Mouse (Mus musculus): ENCODE results near the gene Lasp1.
"Not testable (repeated sequence)": the region's sequence is repeated elsewhere in the genome, so short reads cannot be mapped to it uniquely, and the experiment has no call there.

Lasp1 gene

DNA sequence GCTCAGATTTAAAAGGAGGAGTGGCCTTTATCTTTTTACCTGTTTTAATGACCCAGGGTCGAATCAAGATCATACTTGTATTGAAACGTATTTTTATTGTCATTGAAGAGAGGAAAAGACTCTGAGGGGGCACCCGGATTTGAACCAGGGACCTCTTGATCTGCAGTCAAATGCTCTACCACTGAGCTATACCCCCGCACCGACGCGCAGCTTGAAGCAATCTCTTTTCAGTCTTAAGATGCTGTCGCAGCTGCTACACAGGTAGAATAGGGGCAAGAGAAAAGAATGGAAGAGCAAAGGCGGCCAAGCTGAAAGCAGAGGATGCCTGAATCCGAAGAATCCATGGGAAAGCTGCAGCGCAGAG is at the start of gene Lasp1:
TSS of gene Lasp1 (plus strand) at position 219 of the 364 bp plus-strand sequence.
- peak; percentile 89 for DNase-seq

DNA sequence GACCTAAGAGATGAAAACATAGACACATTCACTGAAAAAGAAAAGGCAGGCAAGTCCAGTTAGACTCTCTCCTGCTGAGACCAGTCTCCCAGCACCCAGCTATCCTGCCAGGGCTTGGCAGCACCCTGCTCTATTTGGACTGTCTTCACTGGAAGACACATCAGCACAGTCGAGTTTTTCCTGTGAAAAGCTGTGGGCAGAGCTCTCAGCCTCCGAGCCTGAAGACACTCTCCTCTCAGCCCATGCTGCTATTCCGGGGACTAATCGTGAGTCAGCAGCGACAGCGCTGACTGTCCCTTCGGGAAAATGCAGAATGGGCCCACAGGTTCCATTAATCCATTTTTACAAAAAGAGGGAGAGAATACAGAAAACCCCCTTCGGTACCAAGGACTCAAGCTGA is 45.5 kb upstream of the Lasp1 start:
- no peak for DNase-seq

- no peak for DNase-seq
Measured at GRCm38 (mm10) chr11:97758125-97758524, 40.7 kb upstream of the Lasp1 start.

DNA sequence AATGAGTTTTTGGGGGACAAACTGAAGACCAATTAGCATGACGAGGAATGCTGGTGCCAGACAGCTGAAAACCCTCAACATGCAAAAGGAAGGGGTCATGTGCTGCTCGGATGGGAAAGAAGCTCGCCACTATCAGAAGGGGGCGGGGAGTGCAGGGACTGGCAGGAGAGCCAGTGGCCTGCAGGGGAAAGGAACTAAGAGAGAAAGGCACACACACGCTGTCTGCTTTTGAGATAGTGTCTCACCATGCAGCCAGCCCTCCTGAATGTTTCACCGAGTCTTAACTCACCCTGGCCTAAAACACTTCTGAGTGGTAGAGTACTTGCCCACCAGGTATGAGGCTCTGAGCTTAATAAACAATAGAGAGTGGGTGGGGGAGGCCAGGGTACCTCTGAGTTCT is 39.9 kb upstream of the Lasp1 start:
- DNase-seq: no peak

GRCm38 (mm10) chr11:97761638-97762037 is 37.2 kb upstream of the Lasp1 start:
- no peak for DNase-seq

- DNase-seq: peak; percentile 95
Measured at GRCm38 (mm10) chr11:97766154-97766881, 32.5 kb upstream of the Lasp1 start, which contains the start of gene Cwc25. Gene Cwc25, minus strand, starts transcription at chr11:97766556.

GRCm38 (mm10) chr11:97769704-97770103 is 29.1 kb upstream of the Lasp1 start:
- no peak for DNase-seq

- DNase-seq: no peak
Measured at GRCm38 (mm10) chr11:97771410-97771809, 27.4 kb upstream of the Lasp1 start.

GRCm38 (mm10) chr11:97775186-97775585 is 23.6 kb upstream of the Lasp1 start:
- no peak for DNase-seq

DNA sequence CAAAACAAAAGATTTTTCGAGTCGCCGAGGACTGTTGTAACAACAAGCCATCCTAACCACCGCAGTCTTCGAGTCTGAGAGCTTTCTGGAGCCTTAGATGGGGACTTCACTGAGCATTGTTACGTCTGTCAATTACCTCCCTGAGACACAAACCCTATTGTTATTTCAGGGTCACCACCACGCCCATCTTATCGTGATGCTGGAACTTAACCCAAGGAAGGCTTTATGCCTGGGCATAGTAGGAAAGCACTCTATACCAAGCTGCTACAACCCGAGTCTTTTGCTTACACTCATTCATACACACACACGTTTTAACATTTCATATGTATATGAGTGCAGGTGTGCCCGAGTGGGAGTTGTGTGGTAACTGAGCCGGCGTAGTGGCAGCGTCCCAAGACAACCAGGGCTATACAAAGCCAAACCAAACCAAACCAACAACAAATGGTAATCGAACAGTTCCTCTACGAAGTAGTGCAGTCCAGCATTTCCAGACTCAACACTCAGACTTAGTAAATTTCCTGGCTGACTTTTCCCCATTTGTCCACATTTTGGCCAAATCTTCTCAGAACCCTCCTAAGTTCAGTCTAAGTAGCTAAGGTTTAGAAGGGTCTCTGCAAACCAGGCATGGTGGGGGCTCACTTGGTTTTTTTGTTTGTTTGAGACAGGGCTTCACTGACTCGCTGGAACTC is 22.8 kb upstream of the Lasp1 start, which contains the start of gene 1700001P01Rik:
TSS of gene 1700001P01Rik (minus strand) at position 111 of the 689 bp plus-strand sequence.
- DNase-seq: no peak

DNA sequence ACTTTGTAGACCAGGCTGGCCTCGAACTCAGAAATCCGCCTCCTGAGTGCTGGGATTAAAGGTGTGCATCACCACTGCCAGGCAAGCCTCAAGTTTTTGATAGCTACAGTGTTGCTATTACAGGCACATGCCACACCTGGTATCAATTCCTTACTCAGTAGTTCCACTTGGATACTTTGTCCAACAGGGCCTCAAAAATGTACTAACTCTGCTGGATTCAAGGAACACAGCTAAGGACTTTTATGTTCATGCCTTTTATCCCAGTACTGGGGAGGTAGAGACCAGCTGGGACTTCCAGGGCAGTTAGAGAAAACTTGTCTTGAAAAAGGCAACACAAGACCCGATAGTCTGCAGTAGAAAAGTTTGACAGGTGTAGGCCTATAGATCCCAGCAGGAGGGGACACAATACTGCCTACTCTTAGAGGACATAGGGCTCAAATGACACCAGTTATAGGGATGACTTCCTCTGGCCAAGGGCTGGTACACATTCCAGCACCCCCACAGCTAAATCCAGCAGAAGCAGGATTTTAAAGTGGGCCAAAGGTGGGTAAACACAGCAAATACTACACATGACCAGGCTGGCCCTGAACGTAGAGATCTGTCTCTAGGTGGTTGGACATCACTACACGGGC is 22.2 kb upstream of the Lasp1 start:
- no peak for DNase-seq

DNA sequence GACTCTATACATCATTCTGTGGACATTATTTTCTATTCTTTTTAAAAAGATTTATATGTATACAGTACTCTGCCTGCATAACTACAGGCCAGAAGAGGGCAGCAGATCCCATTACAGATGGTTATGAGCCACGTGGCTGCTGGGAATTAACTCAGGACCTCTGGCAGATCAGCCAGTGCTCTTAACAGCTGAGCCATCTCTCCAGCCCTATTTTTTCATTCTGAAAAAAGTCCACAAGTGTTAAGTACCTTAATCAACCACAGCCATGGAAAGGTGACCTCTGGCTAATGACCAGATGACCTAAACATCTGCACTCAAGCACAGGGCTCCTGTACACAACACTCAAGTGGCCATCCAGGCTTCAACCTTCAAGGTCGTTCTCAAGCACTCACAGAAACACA is 21.7 kb upstream of the Lasp1 start:
- DNase-seq: peak; percentile 17

GRCm38 (mm10) chr11:97778918-97779317 is 19.9 kb upstream of the Lasp1 start:
- DNase-seq: no peak

DNA sequence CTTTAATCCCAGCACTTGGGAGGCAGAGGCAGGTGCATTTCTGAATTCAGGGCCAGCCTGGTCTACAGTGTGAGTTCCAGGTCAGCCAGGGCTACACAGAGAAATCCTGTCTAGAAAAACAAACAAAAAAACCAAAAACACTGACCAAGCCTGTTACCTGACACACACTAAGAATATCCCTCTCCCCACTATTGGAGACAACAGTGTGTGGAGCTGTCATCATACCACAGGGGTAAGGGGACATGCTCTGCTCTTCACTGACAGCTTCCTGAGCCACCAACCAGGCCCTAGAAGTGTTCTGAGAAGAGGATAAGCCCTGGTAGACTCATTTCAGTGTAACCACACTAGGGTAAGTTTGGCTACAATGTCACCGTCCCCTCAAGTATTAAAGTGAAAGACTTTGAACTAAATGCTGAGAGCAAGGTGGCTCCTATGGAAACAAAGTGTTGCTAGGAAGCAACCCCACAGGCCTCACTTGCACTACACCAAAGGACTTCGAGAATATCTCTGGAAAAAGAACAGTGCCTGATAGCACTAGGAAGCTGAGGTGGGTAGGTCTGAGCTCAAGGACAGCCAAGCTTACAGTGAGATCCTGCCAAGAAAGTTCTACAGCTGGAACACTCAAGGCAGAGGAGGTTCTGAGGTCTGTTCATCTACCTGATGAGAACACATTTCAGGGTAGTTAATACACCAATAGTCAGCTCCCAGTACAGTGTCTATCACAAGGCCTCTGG is 18.7 kb upstream of the Lasp1 start:
- no peak for DNase-seq

DNA sequence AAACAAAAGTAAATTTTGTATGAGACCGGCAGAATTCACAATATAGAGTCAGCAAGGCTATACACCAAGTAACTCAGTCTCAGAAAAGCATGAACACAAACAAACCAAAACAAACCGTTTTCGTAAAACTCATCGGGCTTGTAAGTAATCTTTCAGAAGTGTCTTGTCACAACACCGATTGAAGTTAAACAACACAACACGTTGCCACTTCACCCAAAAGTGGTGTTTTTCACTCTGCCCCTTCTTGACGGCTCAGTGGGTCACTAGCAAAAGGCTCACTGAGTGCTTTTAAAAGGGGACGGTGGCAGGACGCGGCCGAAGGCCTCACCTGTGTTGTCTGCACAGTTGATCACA is 17.3 kb upstream of the Lasp1 start:
- DNase-seq: no peak

GRCm38 (mm10) chr11:97781832-97782563 is 16.8 kb upstream of the Lasp1 start, which contains the start of gene Rpl23:
Gene Rpl23, minus strand, starts transcription at chr11:97782437.
- peak; percentile 100 for DNase-seq

DNA sequence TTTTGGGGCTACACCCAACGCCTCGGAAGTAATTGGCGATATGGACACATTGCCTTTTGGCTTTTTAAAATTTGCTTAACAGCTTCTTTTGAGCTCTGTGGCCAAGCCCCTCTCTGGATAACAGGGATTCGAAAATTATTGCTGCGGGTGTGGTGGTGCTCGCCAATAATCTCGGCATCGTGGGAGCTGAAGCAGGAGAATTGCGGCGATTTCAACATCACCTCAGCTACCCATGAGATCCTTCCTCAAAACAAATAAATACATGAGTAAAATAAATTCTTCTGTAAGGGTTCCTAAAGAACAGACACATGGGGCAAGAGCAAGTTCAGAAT is 16.3 kb upstream of the Lasp1 start:
- no peak for DNase-seq

DNA sequence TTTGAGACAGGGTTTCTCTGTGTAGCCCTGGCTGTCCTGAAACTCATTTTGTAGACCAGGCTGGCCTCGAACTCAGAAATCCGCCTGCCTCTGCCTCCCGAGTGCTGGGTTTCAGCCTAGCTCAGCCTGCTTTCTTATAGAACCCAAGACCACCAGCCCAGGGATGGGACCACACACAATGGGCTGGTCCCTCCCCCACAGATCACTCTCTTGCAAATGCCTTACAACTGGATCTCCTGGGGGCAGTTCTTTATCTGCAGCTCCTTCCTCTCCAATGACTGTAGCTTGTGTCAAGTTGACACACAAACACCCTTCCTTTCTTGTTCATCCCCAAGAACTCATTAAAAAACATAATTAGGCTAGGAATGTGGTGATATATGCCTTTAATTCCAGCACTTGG is 10.8 kb upstream of the Lasp1 start:
- DNase-seq: no peak

DNA sequence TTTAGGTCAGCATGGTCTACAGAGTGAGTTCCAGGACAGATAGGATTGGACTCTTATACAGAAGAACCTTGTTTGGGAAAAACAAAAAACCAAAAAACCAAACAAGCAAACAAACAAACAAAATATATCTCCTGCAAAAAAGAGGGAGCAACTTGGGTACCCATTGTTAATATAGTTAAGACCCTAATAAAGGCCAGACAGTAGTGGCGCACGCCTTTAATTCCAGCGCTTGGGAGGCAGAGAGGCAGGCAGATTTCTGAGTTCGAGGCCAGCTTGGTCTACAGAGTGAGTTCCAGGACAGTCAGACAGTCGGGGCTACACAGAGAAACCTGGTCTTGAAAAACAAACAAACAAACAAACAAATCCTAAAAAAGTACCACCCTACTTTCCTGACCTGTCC is 9.1 kb upstream of the Lasp1 start:
- DNase-seq: no peak

- not testable (repeated sequence) for DNase-seq
Measured at GRCm38 (mm10) chr11:97790778-97791438, 7.9 kb upstream of the Lasp1 start.

DNA sequence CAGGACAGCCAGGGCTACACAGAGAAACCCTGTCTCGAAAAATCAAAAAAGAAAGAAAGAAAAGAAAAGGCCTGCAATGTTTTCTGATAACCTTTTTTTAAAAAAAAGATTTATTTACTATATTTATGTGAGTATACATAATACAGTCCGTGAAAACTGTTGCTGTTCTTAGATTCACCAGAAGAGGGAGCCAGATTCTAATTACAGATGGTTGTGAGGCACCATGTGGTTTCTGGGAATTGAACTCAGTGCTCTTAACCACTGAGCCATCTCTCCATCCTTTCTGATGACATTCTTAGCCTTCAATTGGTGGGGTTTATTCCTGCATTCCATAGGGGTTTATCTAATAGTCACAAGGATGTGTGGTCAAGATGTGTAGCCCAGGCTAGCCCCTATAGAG is 5.6 kb upstream of the Lasp1 start:
- peak; percentile 78 for DNase-seq

DNA sequence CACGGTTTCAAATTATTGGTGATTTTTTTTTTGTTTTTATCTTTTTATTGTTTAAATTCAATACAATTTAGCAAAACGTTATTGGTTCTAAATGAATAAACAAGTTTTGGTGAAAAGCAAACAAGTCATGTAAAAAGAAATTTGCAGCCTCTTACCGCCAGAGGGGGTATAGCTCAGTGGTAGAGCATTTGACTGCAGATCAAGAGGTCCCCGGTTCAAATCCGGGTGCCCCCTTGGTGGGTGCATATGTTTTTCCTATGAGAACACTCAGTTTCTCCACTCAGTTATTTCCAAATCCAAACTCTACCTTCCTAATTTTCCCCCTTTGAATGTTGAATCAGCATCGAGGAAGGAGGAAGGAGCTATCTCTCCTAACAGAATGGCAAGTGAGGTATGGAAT is 1.9 kb upstream of the Lasp1 start:
- peak; percentile 77 for DNase-seq
